Mouse (Mus musculus): ENCODE measurements around the gene Nlgn2. TPM values are rescaled to one million over a fixed set of nuclear protein-coding genes. Genes with fewer than 3 reads are reported as not detected.

The Nlgn2 gene
- polyA plus RNA-seq, 1 experiment, result 4.9 TPM

GRCm38 (mm10) chr11:69833554-69833953 is 4.0 kb downstream of the Nlgn2 start:
- Histone ChIP-seq H3K4me1 (peaks cover 35% of the 10 kb centered on the region), H3K9me3 (no peaks in the 10 kb centered on the region), H3K4me3 (replicated peaks) (peak overlapping the region; percentile 81), H3K27me3 (replicated peaks) (peaks cover 67% of the 10 kb centered on the region), H3K36me3 (replicated peaks; ENCODE audit: low read length) (peaks cover 3% of the 10 kb centered on the region)
- TF ChIP-seq FLI1 (IDR thresholded peaks at IDR 0.05; ENCODE audit: low read length) (no peak), GATA1 (IDR thresholded peaks at IDR 0.05; ENCODE audit: borderline replicate concordance, low read length) (no peak)

GRCm38 (mm10) chr11:69828832-69829231 is 8.8 kb downstream of the Nlgn2 start:
- TF ChIP-seq GATA1 (IDR thresholded peaks at IDR 0.05; ENCODE audit: borderline replicate concordance, low read length) (no peak), FLI1 (IDR thresholded peaks at IDR 0.05; ENCODE audit: low read length) (no peak)
- peaks cover 12% of the 10 kb centered on the region for H3K9me3 ChIP-seq
- peaks cover 8% of the 10 kb centered on the region for H3K4me1 ChIP-seq
- peaks cover 65% of the 10 kb centered on the region for H3K27me3 ChIP-seq (replicated peaks)
- peaks cover 32% of the 10 kb centered on the region for H3K36me3 ChIP-seq (replicated peaks; ENCODE audit: low read length)
- no peak overlapping the region for H3K4me3 ChIP-seq (replicated peaks)

GRCm38 (mm10) chr11:69823456-69823855 is 14.1 kb downstream of the Nlgn2 start:
- TF ChIP-seq GATA1 (IDR thresholded peaks at IDR 0.05; ENCODE audit: borderline replicate concordance, low read length) (no peak), FLI1 (IDR thresholded peaks at IDR 0.05; ENCODE audit: low read length) (no peak)
- H3K4me1 ChIP-seq, result peaks cover 8% of the 10 kb centered on the region; the same call in 1 of the 2 replicates
- H3K9me3 ChIP-seq, result peaks cover 15% of the 10 kb centered on the region
- H3K36me3 ChIP-seq (replicated peaks; ENCODE audit: low read length), result peaks cover 29% of the 10 kb centered on the region
- H3K4me3 ChIP-seq (replicated peaks), result no peak overlapping the region
- H3K27me3 ChIP-seq (replicated peaks), result peaks cover 55% of the 10 kb centered on the region

- no peak within 1 kb of the TSS for H3K4me3 ChIP-seq (replicated peaks)
- TF ChIP-seq GATA1 (IDR thresholded peaks at IDR 0.05; ENCODE audit: borderline replicate concordance, low read length) (no peak), FLI1 (IDR thresholded peaks at IDR 0.05; ENCODE audit: low read length) (no peak)
- H3K4me1 ChIP-seq, result peaks cover 8% of the 10 kb centered on the region; the same call in 1 of the 2 replicates
- peaks cover 17% of the 10 kb centered on the region for H3K36me3 ChIP-seq (replicated peaks; ENCODE audit: low read length)
- H3K9me3 ChIP-seq, result peaks cover 22% of the 10 kb centered on the region
- peaks cover 58% of the 10 kb centered on the region for H3K27me3 ChIP-seq (replicated peaks)
Observed at GRCm38 (mm10) chr11:69822080-69822479, 15.5 kb downstream of the Nlgn2 start, which contains the start of gene Spem1. Gene Spem1 (minus strand): TSS chr11:69822180.

- H3K27me3 ChIP-seq (replicated peaks), result peaks cover 60% of the 10 kb centered on the region
- no peak for TF ChIP-seq FLI1 (IDR thresholded peaks at IDR 0.05; ENCODE audit: low read length)
- TF ChIP-seq GATA1 (IDR thresholded peaks at IDR 0.05; ENCODE audit: borderline replicate concordance, low read length), result no peak
- peaks cover 8% of the 10 kb centered on the region; the same call in 1 of the 2 replicates for H3K4me1 ChIP-seq
- no peak overlapping the region for H3K4me3 ChIP-seq (replicated peaks)
- H3K9me3 ChIP-seq, result peaks cover 20% of the 10 kb centered on the region
- no peaks in the 10 kb centered on the region for H3K36me3 ChIP-seq (replicated peaks; ENCODE audit: low read length)
Observed at GRCm38 (mm10) chr11:69818871-69819270, 18.7 kb downstream of the Nlgn2 start.

GRCm38 (mm10) chr11:69818365-69818764 is 19.2 kb downstream of the Nlgn2 start, which contains the start of gene Spem2:
Gene Spem2 (minus strand): TSS chr11:69818465.
- Histone ChIP-seq H3K9me3 (peaks cover 20% of the 10 kb centered on the region), H3K4me3 (replicated peaks) (no peak within 1 kb of the TSS), H3K4me1 (peaks cover 8% of the 10 kb centered on the region; the same call in 1 of the 2 replicates), H3K27me3 (replicated peaks) (peaks cover 61% of the 10 kb centered on the region), H3K36me3 (replicated peaks; ENCODE audit: low read length) (no peaks in the 10 kb centered on the region)
- TF ChIP-seq FLI1 (IDR thresholded peaks at IDR 0.05; ENCODE audit: low read length) (no peak), GATA1 (IDR thresholded peaks at IDR 0.05; ENCODE audit: borderline replicate concordance, low read length) (no peak)

- Histone ChIP-seq H3K4me3 (replicated peaks) (no peak overlapping the region), H3K4me1 (peaks cover 8% of the 10 kb centered on the region; the same call in 1 of the 2 replicates), H3K36me3 (replicated peaks; ENCODE audit: low read length) (no peaks in the 10 kb centered on the region), H3K9me3 (peaks cover 20% of the 10 kb centered on the region), H3K27me3 (replicated peaks) (peaks cover 64% of the 10 kb centered on the region)
- TF ChIP-seq FLI1 (IDR thresholded peaks at IDR 0.05; ENCODE audit: low read length), result no peak
- no peak for TF ChIP-seq GATA1 (IDR thresholded peaks at IDR 0.05; ENCODE audit: borderline replicate concordance, low read length)
Observed at GRCm38 (mm10) chr11:69816520-69816919, 21.1 kb downstream of the Nlgn2 start.

- H3K27me3 ChIP-seq (replicated peaks), result peaks cover 69% of the 10 kb centered on the region
- no peaks in the 10 kb centered on the region for H3K36me3 ChIP-seq (replicated peaks; ENCODE audit: low read length)
- peaks cover 3% of the 10 kb centered on the region; the same call in 1 of the 2 replicates for H3K4me1 ChIP-seq
- no peak within 1 kb of the TSS for H3K4me3 ChIP-seq (replicated peaks)
- no peak for TF ChIP-seq FLI1 (IDR thresholded peaks at IDR 0.05; ENCODE audit: low read length)
- peaks cover 26% of the 10 kb centered on the region for H3K9me3 ChIP-seq
Observed at GRCm38 (mm10) chr11:69815155-69815554, 22.4 kb downstream of the Nlgn2 start, which contains the start of gene Gm39566. Gene Gm39566 (minus strand): TSS chr11:69815298.

GRCm38 (mm10) chr11:69810280-69810679 is 27.3 kb downstream of the Nlgn2 start:
- Histone ChIP-seq H3K4me1 (no peaks in the 10 kb centered on the region), H3K27me3 (replicated peaks) (peaks cover 68% of the 10 kb centered on the region), H3K36me3 (replicated peaks; ENCODE audit: low read length) (no peaks in the 10 kb centered on the region), H3K4me3 (replicated peaks) (no peak overlapping the region), H3K9me3 (peaks cover 7% of the 10 kb centered on the region)
- no peak for TF ChIP-seq GATA1 (IDR thresholded peaks at IDR 0.05; ENCODE audit: borderline replicate concordance, low read length)
- no peak for TF ChIP-seq FLI1 (IDR thresholded peaks at IDR 0.05; ENCODE audit: low read length)

- H3K27me3 ChIP-seq (replicated peaks), result peaks cover 69% of the 10 kb centered on the region
- no peaks in the 10 kb centered on the region for H3K36me3 ChIP-seq (replicated peaks; ENCODE audit: low read length)
- peaks cover 7% of the 10 kb centered on the region for H3K9me3 ChIP-seq
- no peak overlapping the region for H3K4me3 ChIP-seq (replicated peaks)
- TF ChIP-seq FLI1 (IDR thresholded peaks at IDR 0.05; ENCODE audit: low read length), result no peak
- no peak for TF ChIP-seq GATA1 (IDR thresholded peaks at IDR 0.05; ENCODE audit: borderline replicate concordance, low read length)
- peaks cover 21% of the 10 kb centered on the region for H3K4me1 ChIP-seq
Observed at GRCm38 (mm10) chr11:69807641-69808040, 29.9 kb downstream of the Nlgn2 start.
